Mouse (Mus musculus) left cerebral cortex, postnatal 4 days (tissue): ENCODE results near the gene Cadm1. TPM values are rescaled to one million over a fixed set of nuclear protein-coding genes. Genes with fewer than 3 reads are reported as not detected.

Experiments used
- DNase-seq: peaks from one replicate; pipeline ENCODE4 v3.0.0-alpha.2; 2022
- intact Hi-C: fragments of 180-260 bp; cut with DNase I; formaldehyde crosslinking; loops from one replicate; pipeline ENCODE4 v1.15.1; 2025
- total RNA-seq, 2 experiments: library from RNA; stranded (reverse); gene quantifications; 2 replicates each; pipeline ENCODE4 v1.2.3; 2021

Gene Cadm1
- total RNA-seq, 2 experiments from 2014 or later: 235 to 290 TPM

GRCm38 (mm10) chr9:47603971-47604370, 74.0 kb downstream of the Cadm1 start:
- no peak for DNase-seq
- intact Hi-C loops: no loop called here

GRCm38 (mm10) chr9:47605628-47606027, 75.7 kb downstream of the Cadm1 start:
- intact Hi-C loops: no loop called here
- DNase-seq: no peak

- intact Hi-C loops: no loop called here
- DNase-seq: no peak
These were observed 78.5 kb downstream of the Cadm1 start for GRCm38 (mm10) chr9:47608441-47608840.

- DNase-seq: peak; percentile 39
These were observed 78.9 kb downstream of the Cadm1 start for GRCm38 (mm10) chr9:47608921-47609320.

GRCm38 (mm10) chr9:47609443-47609842, 79.5 kb downstream of the Cadm1 start:
- DNase-seq: no peak

More at GRCm38 (mm10) chr9:47608921-47609320, 78.9 kb downstream of the Cadm1 start:
- intact Hi-C loops: no loop called here

GRCm38 (mm10) chr9:47610316-47610715, 80.3 kb downstream of the Cadm1 start:
- DNase-seq: no peak
- intact Hi-C loops: no loop called here

More at GRCm38 (mm10) chr9:47609443-47609842, 79.5 kb downstream of the Cadm1 start:
- intact Hi-C loops: no loop called here

- intact Hi-C loops: no loop called here
- no peak for DNase-seq
These were observed 83.0 kb downstream of the Cadm1 start for GRCm38 (mm10) chr9:47612894-47613412.

GRCm38 (mm10) chr9:47615049-47615448, 85.1 kb downstream of the Cadm1 start:
- intact Hi-C loops: no loop called here

GRCm38 (mm10) chr9:47616391-47616790, 86.4 kb downstream of the Cadm1 start:
- intact Hi-C loops: no loop called here
- no peak for DNase-seq

More at GRCm38 (mm10) chr9:47615049-47615448, 85.1 kb downstream of the Cadm1 start:
- peak; percentile 75 for DNase-seq

- intact Hi-C loops: no loop called here
- no peak for DNase-seq
These were observed 89.6 kb downstream of the Cadm1 start for GRCm38 (mm10) chr9:47619501-47620029.

GRCm38 (mm10) chr9:47623447-47624445, 93.8 kb downstream of the Cadm1 start:
- intact Hi-C loops: no loop called here
- no peak for DNase-seq

- DNase-seq: peak; percentile 29
- intact Hi-C loops: no loop called here
These were observed 94.9 kb downstream of the Cadm1 start for GRCm38 (mm10) chr9:47624565-47625520.

GRCm38 (mm10) chr9:47625621-47626210, 95.7 kb downstream of the Cadm1 start:
- DNase-seq: no peak
- intact Hi-C loops: no loop called here

GRCm38 (mm10) chr9:47627966-47628365, 98.0 kb downstream of the Cadm1 start:
- DNase-seq: no peak
- intact Hi-C loops: no loop called here

- no peak for DNase-seq
- intact Hi-C loops: no loop called here
These were observed 98.6 kb downstream of the Cadm1 start for GRCm38 (mm10) chr9:47628550-47628949.

- intact Hi-C loops: no loop called here
- DNase-seq: no peak
These were observed 104.7 kb downstream of the Cadm1 start for GRCm38 (mm10) chr9:47634695-47635094.

GRCm38 (mm10) chr9:47642663-47643062, 112.7 kb downstream of the Cadm1 start:
- no peak for DNase-seq
- intact Hi-C loops: no loop called here

- intact Hi-C loops: no loop called here
- DNase-seq: no peak
These were observed 115.1 kb downstream of the Cadm1 start for GRCm38 (mm10) chr9:47645056-47645455.

GRCm38 (mm10) chr9:47651431-47651830, 121.5 kb downstream of the Cadm1 start:
- no peak for DNase-seq
- intact Hi-C loops: no loop called here

GRCm38 (mm10) chr9:47652203-47652602, 122.2 kb downstream of the Cadm1 start:
- intact Hi-C loops: no loop called here
- DNase-seq: no peak
